Mouse (Mus musculus) stomach, postnatal 0 days (tissue): ENCODE results near the gene Trak1. TPM values are rescaled to one million over a fixed set of nuclear protein-coding genes. Genes with fewer than 3 reads are reported as not detected.

Source experiments
- ATAC-seq: fragments of 200-750 bp; cut with Nextera tagmentation; 2 replicates; pipeline ENCODE4 v1.8.0; 2017; ENCODE audit not compliant: low FRiP score, low TSS enrichment
- DNase-seq: peaks from one replicate; pipeline ENCODE4 v3.0.0-alpha.2; 2016; ENCODE audit warnings: low spot score
- H3K27ac ChIP-seq: fragments of 300-500 bp; sonication (generic); replicated peaks from 2 replicates; pipeline ENCODE4 v1.5.1; 2014; ENCODE audit warnings: mild to moderate bottlenecking, control low read depth
- H3K27me3 ChIP-seq: fragments of 300-500 bp; sonication (generic); 2 replicates; pipeline ENCODE4 v1.6.1; 2014; ENCODE audit warnings: low read length; ENCODE audit not compliant: control insufficient read depth, insufficient read depth
- H3K36me3 ChIP-seq: fragments of 300-500 bp; sonication (generic); 2 replicates; pipeline ENCODE4 v1.6.1; 2014; ENCODE audit warnings: low read length, mixed read lengths; ENCODE audit not compliant: control insufficient read depth, insufficient read depth
- H3K4me1 ChIP-seq: fragments of 300-500 bp; sonication (generic); replicated peaks from 2 replicates; pipeline ENCODE4 v1.6.1; 2014; ENCODE audit warnings: antibody characterized with exemption; ENCODE audit not compliant: control insufficient read depth, insufficient read depth
- H3K4me2 ChIP-seq: fragments of 300-500 bp; sonication (generic); replicated peaks from 2 replicates; pipeline ENCODE4 v1.6.1; 2014; ENCODE audit warnings: low read depth, mild to moderate bottlenecking, control low read depth, moderate library complexity
- H3K4me3 ChIP-seq: fragments of 300-500 bp; sonication (generic); 2 replicates; pipeline ENCODE4 v1.5.1; 2014; ENCODE audit warnings: low read depth, low read length, control low read depth
- H3K9ac ChIP-seq: fragments of 300-500 bp; sonication (generic); 2 replicates; pipeline ENCODE4 v1.6.1; 2014; ENCODE audit warnings: mild to moderate bottlenecking, low read length, control low read depth, mixed read lengths
- H3K9me3 ChIP-seq: fragments of 300-500 bp; sonication (generic); 2 replicates; pipeline ENCODE4 v1.6.1; 2016; ENCODE audit warnings: low read length; ENCODE audit not compliant: control insufficient read depth
- CTCF ChIP-seq: IDR thresholded peaks from 2 replicates; pipeline ENCODE4 v1.5.1; 2016; ENCODE audit warnings: antibody characterized with exemption, low read depth, mild to moderate bottlenecking, moderate library complexity
- EP300 ChIP-seq: optimal IDR thresholded peaks from 2 replicates; pipeline ENCODE3; 2016; ENCODE audit warnings: antibody characterized with exemption
- WGBS: fragments of 180-500 bp; shearing (Covaris S2); extraction: QIAGEN DNeasy Blood & Tissue Kit; methylation state at CpG from one replicate; pipeline ENCODE4 v1.1.7; 2014; 5-methylcytosine and 5-hydroxymethylcytosine counted together
- polyA plus RNA-seq: library from polyadenylated mRNA; unstranded; fragments of >200 nt; fragmentation: Nextera tagmentation; extraction: Ambion mirVana; gene quantifications from 2 replicates; pipeline ENCODE4 v1.2.1, GENCODE M21; 2015

Trak1 gene
- polyA plus RNA-seq, 1 experiment from 2014 or later: 24.0 TPM

DNA sequence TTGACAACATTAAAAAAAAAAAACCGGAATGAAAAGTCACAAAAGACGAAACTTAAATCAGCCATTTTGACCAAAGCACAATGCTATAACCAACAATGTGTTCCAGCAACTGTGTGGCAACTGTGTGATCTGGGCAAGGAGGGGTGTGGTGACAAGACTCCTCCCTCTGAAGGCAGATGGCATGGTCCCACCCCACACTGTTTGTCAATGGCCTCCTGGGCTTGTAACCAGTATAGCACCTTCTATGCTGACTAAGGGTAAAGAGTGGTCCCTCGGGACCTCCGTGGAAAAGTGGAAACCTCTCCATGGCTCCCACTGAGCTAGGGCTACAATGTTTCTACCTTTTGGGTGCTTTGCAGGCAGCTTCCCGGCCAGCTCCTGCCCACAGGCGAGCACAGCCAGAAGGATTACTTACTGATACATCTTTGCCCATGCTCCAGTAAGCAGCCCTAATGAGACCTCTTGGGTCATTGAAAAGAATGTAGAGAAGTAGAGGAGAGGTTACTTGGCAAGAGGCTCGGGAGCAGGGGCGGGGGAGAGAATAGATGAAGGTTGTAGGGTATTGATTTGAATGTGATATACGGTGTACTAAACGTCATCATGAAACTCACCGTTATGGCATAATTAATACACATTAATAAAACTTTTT, 194.4 kb downstream of the Trak1 start:
- no peak overlapping the region for H3K4me2 ChIP-seq
- no peak overlapping the region for H3K4me3 ChIP-seq
- H3K36me3 ChIP-seq: no peaks in the 10 kb centered on the region
- DNase-seq: no peak
- H3K27ac ChIP-seq: no peak overlapping the region
- no peaks in the 10 kb centered on the region for H3K4me1 ChIP-seq
- H3K27me3 ChIP-seq: peaks cover 5% of the 10 kb centered on the region; the same call in 1 of the 2 replicates
- ATAC-seq: no peak
- no peak for TF ChIP-seq EP300
- no peak for TF ChIP-seq CTCF
- no peaks in the 10 kb centered on the region for H3K9me3 ChIP-seq
- no peak overlapping the region for H3K9ac ChIP-seq
- WGBS: 74% methylated on average over 11 of the region's 11 CpGs

DNA sequence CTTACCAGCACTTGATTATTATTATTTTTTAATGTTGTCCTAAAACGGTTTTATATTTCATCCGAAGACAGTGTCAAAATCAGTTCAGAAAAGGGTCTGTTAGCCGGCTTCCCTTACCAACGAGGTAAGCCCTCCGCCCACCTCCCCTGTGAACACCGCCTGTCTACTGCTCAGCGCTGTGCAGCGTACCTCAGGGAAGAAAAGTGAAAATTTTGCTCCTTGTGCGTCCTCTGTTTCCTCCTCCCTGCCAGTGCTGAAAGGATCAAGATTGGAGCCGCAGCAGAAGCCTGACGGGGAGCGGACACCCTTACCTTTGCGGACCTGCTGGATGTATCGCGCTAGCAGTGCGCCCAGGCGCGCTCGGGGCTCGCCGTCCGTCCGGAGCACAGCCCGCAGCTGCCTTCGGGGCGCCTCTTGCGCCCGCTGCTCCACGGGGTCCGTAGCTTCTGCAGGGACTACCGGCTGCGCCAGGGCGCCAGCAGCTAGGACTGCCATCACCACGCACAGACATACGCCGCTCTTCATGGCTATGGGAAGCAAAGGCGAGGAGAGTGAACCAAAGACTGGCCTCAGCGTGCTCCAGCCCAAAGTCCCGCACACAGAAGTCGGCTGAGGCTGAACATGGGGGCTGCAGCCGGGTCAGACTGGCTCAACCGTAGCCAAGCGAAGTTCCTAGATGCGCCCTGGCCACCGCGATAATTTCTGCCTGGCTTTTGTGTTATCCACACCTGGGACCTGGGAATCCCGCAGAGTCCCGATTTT, 196.9 kb downstream of the Trak1 start:
- no peak for ATAC-seq
- no peak for DNase-seq
- TF ChIP-seq EP300 (no peak), CTCF (no peak)
- Histone ChIP-seq H3K9me3 (no peaks in the 10 kb centered on the region), H3K4me3 (peak overlapping the region; percentile 15; the same call in 1 of the 2 replicates), H3K27ac (no peak overlapping the region), H3K36me3 (no peaks in the 10 kb centered on the region), H3K9ac (no peak overlapping the region), H3K4me1 (no peaks in the 10 kb centered on the region), H3K4me2 (peak overlapping the region; percentile 25), H3K27me3 (peaks cover 5% of the 10 kb centered on the region; the same call in 1 of the 2 replicates)
- 3% methylated on average over 48 of the region's 48 CpGs for WGBS

DNA sequence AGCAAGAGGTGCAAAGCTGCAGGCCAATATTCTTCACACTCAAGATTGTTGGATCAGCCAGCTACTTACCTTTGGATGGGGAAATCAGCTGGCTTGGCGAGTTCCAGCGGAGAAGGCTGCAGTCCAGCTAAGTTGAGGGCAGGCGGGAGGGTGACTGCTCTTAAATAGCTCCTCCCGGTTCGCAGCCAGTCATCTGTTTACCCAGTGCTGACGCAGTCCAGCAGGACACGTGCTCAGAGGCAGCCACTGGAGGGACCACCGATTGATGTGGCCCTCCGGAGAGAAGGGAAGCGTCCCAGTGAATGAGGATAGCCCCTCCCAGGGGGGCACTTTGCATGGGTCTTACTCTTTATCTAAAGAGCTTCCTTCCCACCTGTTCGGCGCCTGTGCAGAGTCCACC, 198.2 kb downstream of the Trak1 start, which contains the start of gene Cck:
Cck (minus strand) TSS at position 166 of the 400 bp plus-strand sequence.
- no peak within 1 kb of the TSS; the same call in 1 of the 2 replicates for H3K4me2 ChIP-seq
- DNase-seq (peak; percentile 64), ATAC-seq (peak; percentile 86)
- peaks cover 5% of the 10 kb centered on the region; the same call in 1 of the 2 replicates for H3K27me3 ChIP-seq
- H3K9me3 ChIP-seq: no peaks in the 10 kb centered on the region
- H3K36me3 ChIP-seq: no peaks in the 10 kb centered on the region
- no peaks in the 10 kb centered on the region for H3K4me1 ChIP-seq
- TF ChIP-seq CTCF (no peak), EP300 (no peak)
- H3K4me3 ChIP-seq: no peak within 1 kb of the TSS
- no peak within 1 kb of the TSS for H3K27ac ChIP-seq
- H3K9ac ChIP-seq: no peak within 1 kb of the TSS
- 3% methylated on average over 12 of the region's 12 CpGs for WGBS

DNA sequence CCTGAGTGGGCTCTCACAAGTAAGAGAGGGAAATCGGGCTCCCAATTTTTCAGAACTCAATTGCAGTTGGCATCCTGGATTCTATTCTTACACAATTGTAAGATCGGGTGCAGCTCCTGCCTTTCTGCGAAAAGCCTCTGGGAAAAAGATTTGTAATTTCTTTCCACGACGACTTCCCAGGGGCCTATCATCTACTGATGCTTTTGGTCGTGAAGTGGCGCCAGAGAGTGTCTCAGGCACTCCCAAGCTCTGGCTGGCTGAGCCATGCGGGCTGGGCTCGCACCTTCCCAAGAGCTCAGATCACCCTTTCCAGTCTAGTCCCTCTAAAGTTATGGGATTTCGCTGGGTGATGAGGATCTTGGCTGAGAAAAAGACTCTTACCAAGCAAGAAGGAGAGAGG, 198.8 kb downstream of the Trak1 start:
- 34% methylated on average over 10 of the region's 10 CpGs for WGBS
- TF ChIP-seq EP300 (no peak), CTCF (no peak)
- H3K36me3 ChIP-seq: no peaks in the 10 kb centered on the region
- no peak overlapping the region for H3K27ac ChIP-seq
- H3K4me1 ChIP-seq: no peaks in the 10 kb centered on the region
- no peak overlapping the region for H3K4me3 ChIP-seq
- no peaks in the 10 kb centered on the region for H3K9me3 ChIP-seq
- DNase-seq: no peak
- no peak overlapping the region for H3K9ac ChIP-seq
- H3K4me2 ChIP-seq: no peak overlapping the region
- H3K27me3 ChIP-seq: peaks cover 5% of the 10 kb centered on the region; the same call in 1 of the 2 replicates
- no peak for ATAC-seq

DNA sequence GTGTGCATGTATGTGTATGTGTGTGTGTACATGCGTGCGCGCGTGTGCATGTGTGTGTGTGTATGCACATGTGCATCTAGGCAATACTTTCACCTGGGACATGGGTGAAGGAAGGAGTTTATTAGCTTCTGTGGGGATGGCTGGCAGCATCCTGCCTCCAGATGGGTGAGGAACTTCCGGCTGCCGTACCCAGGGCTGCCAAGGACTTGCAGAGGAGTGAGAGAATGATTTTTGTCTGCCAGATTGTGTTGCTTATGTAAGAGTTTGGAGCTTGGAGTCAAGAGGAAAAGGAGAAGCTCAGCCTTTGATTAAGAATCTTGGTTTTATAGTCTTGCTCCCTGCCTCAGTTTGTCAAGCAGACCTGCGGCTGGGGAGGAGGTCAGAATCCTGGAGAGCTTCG, 208.0 kb downstream of the Trak1 start:
- no peak overlapping the region for H3K27ac ChIP-seq
- no peaks in the 10 kb centered on the region for H3K9me3 ChIP-seq
- TF ChIP-seq EP300 (no peak), CTCF (no peak)
- H3K4me3 ChIP-seq: no peak overlapping the region
- H3K4me2 ChIP-seq: no peak overlapping the region
- WGBS: 87% methylated on average over 8 of the region's 8 CpGs
- no peaks in the 10 kb centered on the region for H3K27me3 ChIP-seq
- no peaks in the 10 kb centered on the region for H3K36me3 ChIP-seq
- ATAC-seq (no peak), DNase-seq (no peak)
- H3K4me1 ChIP-seq: no peaks in the 10 kb centered on the region
- H3K9ac ChIP-seq: no peak overlapping the region
